Mouse (Mus musculus) thymus, postnatal 14 days (tissue): ENCODE measurements at regions not wholly inside any gene's neighbourhood (a gene's known extent, or its start where the extent isn't known, plus 50 kb on each side); places are given as distances from the start of the nearest gene placed in this dataset.
A peak's percentile ranks its signal among the peaks of the same experiment; 100 is the strongest.

ENCODE experiments used
- DNase-seq: peaks from one replicate; pipeline ENCODE4 v3.0.0; 2021

GRCm38 (mm10) chr3:143575737-143576136, 629.3 kb downstream of the Lmo4 start:
- no peak for DNase-seq

- no peak for DNase-seq
Measured at GRCm38 (mm10) chr3:143574035-143574864, 630.8 kb downstream of the Lmo4 start.

GRCm38 (mm10) chr3:143569930-143570329, 635.1 kb downstream of the Lmo4 start:
- DNase-seq: no peak

GRCm38 (mm10) chr3:143565067-143565466, 640.0 kb downstream of the Lmo4 start:
- no peak for DNase-seq

GRCm38 (mm10) chr3:143542811-143543210, 661.0 kb upstream of the Pkn2 start:
- DNase-seq: no peak

GRCm38 (mm10) chr3:143527982-143528381, 646.2 kb upstream of the Pkn2 start:
- DNase-seq: no peak

GRCm38 (mm10) chr3:143527274-143527673, 645.5 kb upstream of the Pkn2 start:
- no peak for DNase-seq

- no peak for DNase-seq
Measured at GRCm38 (mm10) chr3:143512517-143513249, 630.9 kb upstream of the Pkn2 start.

GRCm38 (mm10) chr3:143509531-143509930, 627.7 kb upstream of the Pkn2 start:
- no peak for DNase-seq

GRCm38 (mm10) chr3:143508280-143508679, 626.5 kb upstream of the Pkn2 start:
- DNase-seq: peak; percentile 71

GRCm38 (mm10) chr3:143501017-143501416, 619.2 kb upstream of the Pkn2 start:
- DNase-seq: no peak

GRCm38 (mm10) chr3:143495389-143495788, 613.6 kb upstream of the Pkn2 start:
- no peak for DNase-seq

GRCm38 (mm10) chr3:143477916-143478610, 596.3 kb upstream of the Pkn2 start:
- DNase-seq: no peak

GRCm38 (mm10) chr3:143475461-143475860, 593.7 kb upstream of the Pkn2 start:
- DNase-seq: no peak

- DNase-seq: no peak
Measured at GRCm38 (mm10) chr3:143447005-143447709, 565.4 kb upstream of the Pkn2 start.

GRCm38 (mm10) chr3:143417401-143417800, 535.6 kb upstream of the Pkn2 start:
- DNase-seq: no peak

GRCm38 (mm10) chr3:143411655-143412054, 529.9 kb upstream of the Pkn2 start:
- DNase-seq: no peak

- no peak for DNase-seq
Measured at GRCm38 (mm10) chr3:143398966-143399365, 517.2 kb upstream of the Pkn2 start.

- DNase-seq: no peak
Measured at GRCm38 (mm10) chr3:143384357-143384756, 502.6 kb upstream of the Pkn2 start.

GRCm38 (mm10) chr3:143379193-143379592, 497.4 kb upstream of the Pkn2 start:
- DNase-seq: peak; percentile 79

GRCm38 (mm10) chr3:143377446-143377845, 495.6 kb upstream of the Pkn2 start:
- no peak for DNase-seq

- no peak for DNase-seq
Measured at GRCm38 (mm10) chr3:143375527-143376061, 493.8 kb upstream of the Pkn2 start.

GRCm38 (mm10) chr3:143373501-143373900, 491.7 kb upstream of the Pkn2 start:
- DNase-seq: no peak
